Mouse (Mus musculus) v-Abl transformed pro-B cells (cell line): ENCODE data around the gene Dock11.

ENCODE experiments used
- in situ Hi-C, 2 experiments: fragments of 400-800 bp; cut with MboI; formaldehyde crosslinking; loops; one replicate each; pipeline ENCODE4 v1.15.1; 2025; ENCODE audit not compliant: unreplicated experiment in 2 of 2

Dock11 gene

GRCm38 (mm10) chrX:35888087-35888895 lies at the start of gene Dock11:
Dock11 (plus strand) TSS chrX:35888832.
- in situ Hi-C loops = no loop called here

- in situ Hi-C loops = loop anchor here (5.0 kb wide), 1 partner anchor 118 kb away; no protein-coding TSS in a partner anchor
These were observed 8.9 kb upstream of the Dock11 start for GRCm38 (mm10) chrX:35879703-35880102.

GRCm38 (mm10) chrX:35888945-35889799 lies 540 bp downstream of the Dock11 start:
- in situ Hi-C loops = no loop called here

- in situ Hi-C loops = loop anchor here in 1 of 2 experiments (5.0 kb wide), 1 partner anchor 43 kb away; no protein-coding TSS in a partner anchor
These were observed 1.1 kb downstream of the Dock11 start for GRCm38 (mm10) chrX:35889800-35890106.

DNA sequence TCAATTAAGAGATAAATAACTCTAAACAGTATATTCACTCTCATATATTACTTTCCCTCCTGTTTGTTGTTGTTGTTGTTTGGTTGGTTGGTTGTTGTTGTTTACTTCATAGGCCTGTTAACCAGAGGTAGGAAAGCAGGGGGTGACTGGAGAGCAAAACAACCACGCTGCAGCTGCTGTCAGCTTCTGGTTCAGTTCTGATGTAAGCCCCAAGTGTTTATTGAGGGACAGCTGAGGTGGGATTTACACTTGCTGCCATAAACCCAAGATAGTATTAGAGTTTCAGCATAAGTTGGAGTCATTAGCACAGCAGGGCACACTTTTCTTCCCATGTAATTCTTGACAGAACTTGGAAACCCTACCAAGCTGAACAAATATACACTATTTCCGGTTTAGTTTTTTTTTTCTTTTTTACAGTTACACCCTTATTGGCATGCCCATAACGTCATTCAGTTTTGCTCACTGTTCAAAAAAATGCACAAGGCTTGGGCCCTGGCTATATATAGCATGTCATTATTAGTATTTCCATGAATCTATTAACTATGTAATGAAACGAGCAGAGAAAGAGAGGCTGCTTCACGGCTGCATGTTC lies 3.0 kb downstream of the Dock11 start:
- in situ Hi-C loops = loop anchor here in 1 of 2 experiments (5.0 kb wide), 1 partner anchor 41 kb away; no protein-coding TSS in a partner anchor

GRCm38 (mm10) chrX:35892377-35892776 lies 3.7 kb downstream of the Dock11 start:
- in situ Hi-C loops = loop anchor here in 1 of 2 experiments (5.0 kb wide), 1 partner anchor 40 kb away; no protein-coding TSS in a partner anchor

DNA sequence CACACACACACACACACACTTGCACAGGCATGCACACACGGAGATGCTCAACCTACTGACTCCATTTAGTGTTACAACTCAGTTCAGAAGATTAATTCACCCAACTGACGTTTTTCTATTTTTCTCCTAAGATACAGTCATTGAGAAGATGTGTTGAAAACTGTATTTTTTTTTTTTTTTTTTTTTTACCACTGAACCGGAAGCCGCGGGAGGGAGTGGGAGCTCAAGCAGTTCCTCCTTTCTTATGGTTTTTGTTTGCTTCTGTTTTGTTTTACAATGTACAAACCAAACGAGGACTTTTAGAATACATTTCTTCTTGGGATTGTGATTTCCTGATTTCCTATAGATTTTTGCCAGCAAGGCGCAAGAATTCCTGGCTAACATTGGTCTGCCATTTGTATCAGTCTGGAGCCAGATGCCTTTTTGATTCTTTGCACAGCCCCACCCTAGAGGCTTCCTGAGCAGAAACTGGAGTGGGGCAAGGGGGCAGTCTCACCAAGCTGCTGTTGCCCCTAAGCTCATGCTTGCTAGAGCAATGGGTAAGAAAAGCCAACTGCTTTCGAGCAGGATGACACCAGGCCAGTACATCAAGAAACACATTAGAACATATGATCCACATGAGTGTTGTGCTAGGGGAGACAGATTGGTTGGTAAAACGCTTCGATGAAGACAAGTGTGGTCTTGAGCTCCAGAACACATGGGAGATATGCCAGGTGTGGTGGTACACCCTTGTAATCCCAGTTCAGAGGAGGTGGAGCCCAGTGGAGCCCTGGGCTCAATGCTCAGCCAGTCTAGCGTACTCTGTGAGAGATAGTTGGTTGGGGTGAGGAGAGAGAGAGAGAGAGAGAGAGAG lies 9.2 kb downstream of the Dock11 start:
- in situ Hi-C loops = loop anchor here in 1 of 2 experiments (5.0 kb wide), 1 partner anchor 34 kb away; no protein-coding TSS in a partner anchor

- in situ Hi-C loops = loop anchor here in 1 of 2 experiments (5.0 kb wide), 1 partner anchor 34 kb away; no protein-coding TSS in a partner anchor
These were observed 9.8 kb downstream of the Dock11 start for GRCm38 (mm10) chrX:35898501-35898766.

DNA sequence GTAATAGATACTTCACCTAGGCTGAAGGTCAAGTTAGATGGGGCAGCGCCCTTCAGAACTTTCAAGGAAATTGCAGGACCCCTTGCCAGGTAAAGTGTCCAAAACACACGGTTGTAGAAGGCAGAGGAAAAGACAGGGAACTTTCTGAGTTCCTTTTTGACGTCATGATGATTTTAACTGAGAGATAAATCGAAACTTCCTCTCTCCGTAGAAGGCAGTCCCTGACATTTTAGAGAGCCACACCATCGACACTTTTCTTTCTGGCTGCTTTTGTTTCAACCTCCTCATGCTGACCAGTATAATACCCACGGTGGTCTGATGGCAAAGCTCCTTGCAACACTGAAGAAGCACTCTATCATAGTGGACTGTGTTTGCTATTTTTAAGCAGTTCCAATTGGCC lies 15.7 kb downstream of the Dock11 start:
- in situ Hi-C loops = no loop called here

DNA sequence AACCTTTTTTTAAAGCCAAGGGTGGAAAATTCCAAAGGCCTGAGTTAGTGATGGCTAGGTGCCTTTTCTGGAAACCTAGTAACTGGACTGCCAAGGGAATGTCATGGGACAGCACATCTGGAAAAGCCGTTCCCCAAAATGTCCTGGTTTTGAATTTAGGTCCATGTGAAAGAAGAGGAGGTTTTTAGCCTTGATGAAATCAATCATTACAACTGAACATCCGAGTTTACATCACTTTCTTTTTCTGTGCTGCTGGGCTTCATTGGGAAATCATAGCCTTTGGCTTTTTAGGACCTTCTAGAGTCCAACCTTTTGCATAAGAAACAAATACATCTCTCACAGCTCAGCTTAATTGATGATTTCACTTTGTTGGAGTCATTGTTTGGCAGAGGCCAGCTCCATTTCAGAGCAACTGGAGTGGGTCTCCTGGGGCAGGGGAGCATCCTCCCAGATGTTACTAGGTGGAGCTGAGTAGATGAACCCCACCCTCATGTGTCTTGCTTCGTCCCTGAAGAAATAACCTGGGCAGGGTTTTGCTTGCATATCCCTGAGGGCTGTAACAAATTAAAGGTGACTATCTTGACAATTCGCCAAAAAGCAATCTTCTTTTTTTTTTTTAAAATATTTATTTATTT lies 18.2 kb downstream of the Dock11 start:
- in situ Hi-C loops = no loop called here

DNA sequence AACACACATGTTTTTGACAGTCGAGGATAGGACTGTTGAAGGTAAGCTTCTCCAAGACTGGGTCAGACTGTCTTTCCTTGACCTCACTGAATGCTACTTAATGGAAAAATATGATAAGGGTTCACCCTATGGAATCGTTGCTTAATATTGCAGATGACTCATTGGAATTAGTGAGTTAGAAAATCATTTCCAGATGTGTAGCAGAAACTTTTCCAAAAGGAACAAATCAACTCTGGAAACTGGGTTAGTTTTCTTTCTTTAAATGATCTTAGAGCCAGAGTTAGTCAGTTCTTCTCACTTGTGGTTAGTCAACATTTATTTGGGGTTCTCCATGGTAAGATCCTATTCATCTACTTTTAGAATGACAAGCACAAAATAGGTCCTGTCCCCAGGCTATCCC lies 30.9 kb downstream of the Dock11 start:
- in situ Hi-C loops = no loop called here

- in situ Hi-C loops = no loop called here
These were observed 31.5 kb downstream of the Dock11 start for GRCm38 (mm10) chrX:35920096-35920607.

DNA sequence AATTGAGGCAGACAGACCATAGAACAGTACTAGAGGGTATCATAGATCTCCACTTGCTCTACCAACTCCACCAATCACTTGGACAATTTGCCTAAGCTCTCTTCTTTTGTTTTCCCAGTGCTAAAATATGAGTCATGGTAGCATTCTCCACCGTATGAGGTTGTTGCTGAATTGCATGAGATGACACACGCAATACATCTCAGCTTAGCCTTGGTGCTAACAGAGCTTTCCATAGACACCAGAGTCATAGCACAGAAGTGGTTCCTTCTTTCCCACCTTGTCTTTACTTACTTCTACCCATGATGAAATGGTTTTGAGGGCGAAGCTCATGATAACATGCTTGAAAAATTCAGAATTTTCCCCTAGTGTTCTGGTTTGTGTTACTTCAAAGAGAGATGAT lies 33.3 kb downstream of the Dock11 start:
- in situ Hi-C loops = no loop called here

DNA sequence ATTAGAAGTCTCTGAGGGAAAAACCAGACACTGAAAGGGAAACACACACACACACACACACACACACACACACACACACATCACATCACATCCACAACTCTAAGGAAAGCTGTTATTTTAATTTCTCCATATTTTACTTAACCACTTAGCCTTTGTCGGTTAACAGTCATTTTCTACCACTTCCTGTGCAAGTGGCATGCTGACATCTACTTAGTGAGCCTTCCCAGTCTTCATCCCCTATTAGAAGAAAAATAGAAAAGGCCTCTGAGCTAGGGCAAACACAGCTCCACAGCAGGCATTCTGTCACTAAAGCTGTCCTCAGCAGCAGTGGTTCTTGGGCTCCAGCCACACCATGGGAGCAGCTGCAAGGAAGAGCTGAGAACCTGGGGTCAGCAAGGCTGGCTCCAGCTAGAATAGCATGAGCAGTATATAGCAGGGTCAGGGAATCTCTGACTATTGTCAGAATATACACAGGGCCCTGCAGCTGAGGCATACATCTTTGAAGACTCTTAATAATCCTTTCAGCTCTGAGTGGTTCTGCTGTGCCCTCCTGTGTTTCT lies 36.2 kb downstream of the Dock11 start:
- in situ Hi-C loops = no loop called here

- in situ Hi-C loops = loop anchor here (5.0 kb wide), 2 partner anchors 33 to 38 kb away; no protein-coding TSS in a partner anchor
These were observed 41.7 kb downstream of the Dock11 start for GRCm38 (mm10) chrX:35930094-35930933.

DNA sequence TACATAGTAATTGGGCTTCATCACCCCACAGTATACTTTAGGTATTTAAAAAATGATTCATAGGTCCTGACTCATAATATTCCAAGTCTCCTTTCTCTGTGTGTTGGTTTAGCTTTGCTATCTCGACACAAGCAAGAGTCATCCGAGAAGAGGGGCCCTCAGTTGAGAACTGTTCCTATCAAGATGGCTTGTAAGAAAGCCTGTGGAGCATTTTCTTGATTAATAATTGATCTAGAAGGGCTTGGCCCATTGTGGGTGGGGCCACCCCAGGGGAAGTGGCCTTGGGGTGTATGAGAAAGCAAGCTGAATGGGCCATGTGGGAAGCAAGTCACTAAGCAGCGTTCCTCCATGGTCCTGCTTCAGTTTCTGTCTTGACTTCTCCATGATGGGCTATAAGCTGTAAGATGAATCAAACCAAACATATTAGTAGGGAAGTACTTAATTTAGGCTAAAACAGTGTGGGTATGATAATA lies 42.3 kb downstream of the Dock11 start:
- in situ Hi-C loops = loop anchor here (5.0 kb wide), 2 partner anchors 34 to 39 kb away; no protein-coding TSS in a partner anchor

GRCm38 (mm10) chrX:35931945-35932344 lies 43.3 kb downstream of the Dock11 start:
- in situ Hi-C loops = loop anchor here (5.0 kb wide), 2 partner anchors 35 to 40 kb away; no protein-coding TSS in a partner anchor

DNA sequence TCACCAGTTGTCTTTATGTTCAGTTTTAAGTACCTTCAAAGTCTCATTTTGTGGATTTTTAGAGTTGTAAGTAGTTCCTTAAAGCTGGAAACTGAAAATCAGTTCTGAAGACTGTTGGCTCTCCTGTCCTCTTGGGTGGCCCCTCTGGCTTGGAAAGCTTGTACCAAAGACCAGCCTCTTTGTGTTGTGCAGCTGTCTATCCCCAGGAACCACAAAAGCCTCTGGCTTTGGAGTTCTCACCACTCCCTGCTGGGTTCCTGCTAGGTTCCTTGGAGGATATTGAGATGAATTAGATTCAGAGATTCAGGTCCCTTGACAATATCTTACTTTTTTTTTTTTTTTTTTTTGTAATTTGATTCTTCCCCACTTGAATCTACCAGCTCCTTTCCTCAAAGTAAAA lies 44.3 kb downstream of the Dock11 start:
- in situ Hi-C loops = loop anchor here (5.0 kb wide), 2 partner anchors 36 to 41 kb away; no protein-coding TSS in a partner anchor
